Mouse (Mus musculus) E14TG2a.4 (cell line): ENCODE results near the gene Nemp2.

Experiments
- H3K27me3 ChIP-seq: 2 replicates; pipeline ENCODE4 v1.6.1; 2014; ENCODE audit warnings: low read length, control low read depth; ENCODE audit not compliant: insufficient read depth
- H3K36me3 ChIP-seq: 2 replicates; pipeline ENCODE4 v1.6.1; 2014; ENCODE audit warnings: low read length, control low read depth; ENCODE audit not compliant: insufficient read depth
- H3K4me1 ChIP-seq: replicated peaks from 2 replicates; pipeline ENCODE4 v1.6.1; 2014; ENCODE audit warnings: low read depth, low read length, control low read depth
- H3K4me3 ChIP-seq: replicated peaks from 2 replicates; pipeline ENCODE4 v1.5.1; 2014; ENCODE audit warnings: mild to moderate bottlenecking, low read length
- H3K9me3 ChIP-seq: 2 replicates; pipeline ENCODE4 v1.6.1; 2014; ENCODE audit warnings: low read length, control low read depth
- CTCF ChIP-seq: conservative IDR thresholded peaks from 2 replicates; pipeline ENCODE4 v1.5.1; 2014; ENCODE audit warnings: low read length
- NANOG ChIP-seq: IDR thresholded peaks from 2 replicates; pipeline ENCODE4 v1.6.1; 2014; ENCODE audit warnings: borderline replicate concordance, low read length, mixed read lengths
- POU5F1 ChIP-seq: IDR thresholded peaks from 2 replicates; pipeline ENCODE4 v1.6.1; 2014; ENCODE audit warnings: low read length, borderline replicate concordance

The Nemp2 gene

GRCm38 (mm10) chr1:52630248-52630936 is at the start of gene Nemp2:
TSS of gene Nemp2 (plus strand) at chr1:52630703.
- Histone ChIP-seq H3K4me1 (peaks cover 24% of the 10 kb centered on the region), H3K4me3 (peak within 1 kb of the TSS; percentile 98), H3K36me3 (peaks cover 19% of the 10 kb centered on the region), H3K27me3 (peaks cover 4% of the 10 kb centered on the region; the same call in 1 of the 2 replicates), H3K9me3 (peaks cover 5% of the 10 kb centered on the region)
- TF ChIP-seq CTCF: peak; percentile 17; the same call in 1 of the 2 replicates
- no peak for TF ChIP-seq NANOG

GRCm38 (mm10) chr1:52581744-52582143 is 48.8 kb upstream of the Nemp2 start:
- Histone ChIP-seq H3K36me3 (no peaks in the 10 kb centered on the region), H3K27me3 (no peaks in the 10 kb centered on the region), H3K4me1 (peaks cover 9% of the 10 kb centered on the region), H3K9me3 (peaks cover 9% of the 10 kb centered on the region), H3K4me3 (no peak overlapping the region)
- TF ChIP-seq NANOG (no peak), CTCF (no peak), POU5F1 (no peak)

- H3K36me3 ChIP-seq: no peaks in the 10 kb centered on the region
- peaks cover 8% of the 10 kb centered on the region for H3K4me1 ChIP-seq
- H3K27me3 ChIP-seq: no peaks in the 10 kb centered on the region
- TF ChIP-seq CTCF (no peak), NANOG (no peak), POU5F1 (no peak)
- H3K4me3 ChIP-seq: no peak overlapping the region
- peaks cover 20% of the 10 kb centered on the region for H3K9me3 ChIP-seq
Observed at GRCm38 (mm10) chr1:52582866-52583265, 47.6 kb upstream of the Nemp2 start.

- TF ChIP-seq POU5F1 (no peak), CTCF (no peak)
- no peak overlapping the region for H3K4me3 ChIP-seq
- no peaks in the 10 kb centered on the region for H3K36me3 ChIP-seq
- peaks cover 32% of the 10 kb centered on the region for H3K9me3 ChIP-seq
- peaks cover 28% of the 10 kb centered on the region for H3K4me1 ChIP-seq
- H3K27me3 ChIP-seq: no peaks in the 10 kb centered on the region
Observed at GRCm38 (mm10) chr1:52596982-52597646, 33.4 kb upstream of the Nemp2 start.

- Histone ChIP-seq H3K36me3 (no peaks in the 10 kb centered on the region), H3K4me3 (peak overlapping the region; percentile 35), H3K27me3 (no peaks in the 10 kb centered on the region), H3K9me3 (peaks cover 32% of the 10 kb centered on the region), H3K4me1 (peaks cover 28% of the 10 kb centered on the region)
- TF ChIP-seq POU5F1: no peak
- TF ChIP-seq CTCF: no peak
- no peak for TF ChIP-seq NANOG
Observed at GRCm38 (mm10) chr1:52597761-52598160, 32.7 kb upstream of the Nemp2 start.

GRCm38 (mm10) chr1:52598361-52598760 is 32.1 kb upstream of the Nemp2 start:
- peaks cover 32% of the 10 kb centered on the region for H3K9me3 ChIP-seq
- H3K36me3 ChIP-seq: no peaks in the 10 kb centered on the region
- TF ChIP-seq POU5F1 (no peak), NANOG (no peak), CTCF (no peak)
- peaks cover 28% of the 10 kb centered on the region for H3K4me1 ChIP-seq
- H3K4me3 ChIP-seq: peak overlapping the region; percentile 35
- no peaks in the 10 kb centered on the region for H3K27me3 ChIP-seq

GRCm38 (mm10) chr1:52601496-52601895 is 29.0 kb upstream of the Nemp2 start:
- Histone ChIP-seq H3K4me1 (peaks cover 28% of the 10 kb centered on the region), H3K4me3 (no peak overlapping the region), H3K9me3 (peaks cover 11% of the 10 kb centered on the region; the same call in 1 of the 2 replicates), H3K27me3 (no peaks in the 10 kb centered on the region), H3K36me3 (no peaks in the 10 kb centered on the region)
- TF ChIP-seq NANOG (no peak), POU5F1 (no peak), CTCF (no peak)

- H3K27me3 ChIP-seq: no peaks in the 10 kb centered on the region
- peaks cover 5% of the 10 kb centered on the region; the same call in 1 of the 2 replicates for H3K9me3 ChIP-seq
- no peaks in the 10 kb centered on the region for H3K4me1 ChIP-seq
- no peaks in the 10 kb centered on the region for H3K36me3 ChIP-seq
- H3K4me3 ChIP-seq: no peak overlapping the region
- no peak for TF ChIP-seq POU5F1
- TF ChIP-seq CTCF: no peak
- TF ChIP-seq NANOG: no peak
Observed at GRCm38 (mm10) chr1:52607700-52608099, 22.8 kb upstream of the Nemp2 start.
